Mouse (Mus musculus) thymus, adult 2 months (tissue): ENCODE results near the gene Kdm5b.

ENCODE experiments used
- CTCF ChIP-seq: fragments of 200-500 bp; IDR thresholded peaks from 2 replicates; pipeline ENCODE4 v1.5.1; 2012; ENCODE audit warnings: mild to moderate bottlenecking, control low read depth, low read length, moderate library complexity, borderline replicate concordance; ENCODE audit not compliant: control insufficient read depth, poor library complexity, insufficient read depth; ENCODE audit errors: extremely low read depth
- POLR2A ChIP-seq: fragments of 200-500 bp; IDR thresholded peaks from 2 replicates; pipeline ENCODE4 v1.6.1; 2012; ENCODE audit warnings: mild to moderate bottlenecking, low read length, control low read depth, moderate library complexity; ENCODE audit not compliant: control insufficient read depth, poor library complexity, insufficient read depth; ENCODE audit errors: extremely low read depth

DNA sequence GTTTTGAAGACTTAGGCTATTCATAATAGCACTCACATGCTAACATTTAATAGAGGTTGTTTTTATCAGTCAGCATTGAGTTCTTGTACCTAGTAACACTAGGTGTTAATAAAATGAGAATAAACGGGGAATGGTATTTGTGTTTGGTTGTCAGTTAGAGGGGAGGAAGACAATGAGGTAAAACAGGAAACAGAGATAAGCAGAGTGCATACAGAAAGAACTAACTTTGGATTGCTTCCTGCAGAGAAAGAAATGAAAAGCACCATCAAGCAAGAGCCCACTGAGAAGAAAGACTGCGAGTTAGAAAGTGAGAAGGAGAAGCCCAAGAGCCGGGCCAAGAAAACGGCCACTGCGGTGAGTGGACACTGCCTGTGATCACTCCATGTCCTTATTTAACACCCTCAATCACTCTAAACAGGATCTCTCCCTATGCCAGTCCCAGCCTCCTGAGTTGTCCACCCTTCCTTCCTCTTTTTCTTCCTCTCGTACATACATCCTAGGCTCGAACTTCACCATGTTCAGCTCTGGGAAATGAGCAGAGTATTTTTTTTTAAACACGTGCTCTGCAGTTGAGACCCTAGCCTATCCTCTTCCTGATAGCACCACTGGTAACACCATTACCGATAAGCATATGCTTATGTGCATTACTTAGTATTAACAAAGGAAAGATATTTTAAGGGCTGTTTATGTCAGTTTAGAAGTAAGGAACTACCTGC, 37.5 kb downstream of the Kdm5b start:
- TF ChIP-seq CTCF (no peak), POLR2A (no peak)
